Mouse (Mus musculus) E14TG2a.4 (cell line): Measurements from ENCODE around the gene Cdk19.

Source experiments
- CTCF ChIP-seq: conservative IDR thresholded peaks from 2 replicates; pipeline ENCODE4 v1.5.1; 2014; ENCODE audit warnings: low read length
- NANOG ChIP-seq: IDR thresholded peaks from 2 replicates; pipeline ENCODE4 v1.6.1; 2014; ENCODE audit warnings: borderline replicate concordance, low read length, mixed read lengths
- POU5F1 ChIP-seq: IDR thresholded peaks from 2 replicates; pipeline ENCODE4 v1.6.1; 2014; ENCODE audit warnings: low read length, borderline replicate concordance

DNA sequence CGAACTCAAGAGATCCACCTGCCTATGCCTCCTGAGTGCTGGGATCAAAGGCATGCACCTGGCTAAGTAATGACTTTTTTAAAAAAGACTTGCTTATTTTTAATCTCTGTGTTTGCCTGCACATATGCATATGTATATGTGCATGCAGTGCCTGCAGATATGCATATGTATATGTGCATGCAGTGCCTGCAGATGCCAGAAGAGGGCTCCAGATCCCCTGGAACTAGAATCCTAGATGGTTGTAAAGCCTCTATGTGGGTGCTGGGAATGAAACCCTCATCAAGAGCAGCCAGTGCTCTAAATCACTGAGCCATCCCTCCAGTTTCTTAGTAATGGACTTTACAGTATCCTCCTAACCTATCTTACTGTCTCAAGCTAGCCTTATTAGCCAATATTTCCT, 33.4 kb upstream of the Cdk19 start:
- TF ChIP-seq CTCF (peak; percentile 56), POU5F1 (no peak; the same call in 1 of the 2 replicates), NANOG (no peak)
